Mouse (Mus musculus): ENCODE results near the gene Mtrr. TPM values are rescaled to one million over a fixed set of nuclear protein-coding genes. Genes with fewer than 3 reads are reported as not detected.

Gene Mtrr
- polyA plus RNA-seq (2021), result 17.2 TPM

GRCm38 (mm10) chr13:68581747-68582516, at the start of gene Mtrr, which contains the start of gene Fastkd3:
Mtrr (minus strand) TSS chr13:68582149.
Fastkd3 (plus strand) TSS chr13:68582234.
- ChIA-PET POLR2A (interaction anchor here (1.0 kb wide), 1 partner anchor 10 kb away, joined by 3 read pairs; no protein-coding TSS in a partner anchor), CTCF (no interaction called here)
- in situ Hi-C loops (cut with MboI; ENCODE audit: low pct_unique_long_range_greater_than_20kb), result loop anchor here (10.0 to 25.0 kb wide), 2 partner anchors 883 to 1670 kb away; partner anchors contain the start of gene Gm10767
- DNase-seq (ENCODE audit: low read depth, low spot score), result peak; percentile 84
- H3K27me3 ChIP-seq, result no peaks in the 10 kb centered on the region
- peak; percentile 97 for ATAC-seq
- no peak for TF ChIP-seq CTCF (IDR thresholded peaks at IDR 0.05)

- no peak for ATAC-seq
- POLR2A ChIA-PET, result no interaction called here
- in situ Hi-C loops (cut with MboI; ENCODE audit: low pct_unique_long_range_greater_than_20kb), result no loop called here
- CTCF ChIA-PET, result no interaction called here
- DNase-seq (ENCODE audit: low read depth, low spot score), result no peak
- H3K27me3 ChIP-seq, result peaks cover 9% of the 10 kb centered on the region
- TF ChIP-seq CTCF (IDR thresholded peaks at IDR 0.05), result no peak
Observed at GRCm38 (mm10) chr13:68627041-68627440, 45.1 kb upstream of the Mtrr start.

GRCm38 (mm10) chr13:68622792-68623191, 40.8 kb upstream of the Mtrr start:
- DNase-seq (ENCODE audit: low read depth, low spot score) (no peak), ATAC-seq (no peak)
- H3K27me3 ChIP-seq, result peaks cover 22% of the 10 kb centered on the region
- in situ Hi-C loops (cut with MboI; ENCODE audit: low pct_unique_long_range_greater_than_20kb), result loop anchor here (25.0 kb wide), 1 partner anchor 465 kb away; no protein-coding TSS in a partner anchor
- POLR2A ChIA-PET, result no interaction called here
- TF ChIP-seq CTCF (IDR thresholded peaks at IDR 0.05), result no peak
- CTCF ChIA-PET, result no interaction called here

- DNase-seq (ENCODE audit: low read depth, low spot score), result no peak
- CTCF ChIA-PET, result interaction anchor here (1.4 kb wide), 1 partner anchor 9 kb away, joined by 3 read pairs; no protein-coding TSS in a partner anchor
Observed at GRCm38 (mm10) chr13:68607652-68608405, 25.9 kb upstream of the Mtrr start.

GRCm38 (mm10) chr13:68605689-68606126, 23.8 kb upstream of the Mtrr start:
- POLR2A ChIA-PET, result no interaction called here
- H3K27me3 ChIP-seq, result no peaks in the 10 kb centered on the region
- DNase-seq (ENCODE audit: low read depth, low spot score), result no peak
- CTCF ChIA-PET, result no interaction called here
- TF ChIP-seq CTCF (IDR thresholded peaks at IDR 0.05), result no peak
- no peak for ATAC-seq
- in situ Hi-C loops (cut with MboI; ENCODE audit: low pct_unique_long_range_greater_than_20kb), result loop anchor here (10.0 to 25.0 kb wide), 3 partner anchors 399 to 1049 kb away; no protein-coding TSS in a partner anchor

More at GRCm38 (mm10) chr13:68607652-68608405, 25.9 kb upstream of the Mtrr start:
- peaks cover 6% of the 10 kb centered on the region for H3K27me3 ChIP-seq
- TF ChIP-seq CTCF (IDR thresholded peaks at IDR 0.05), result no peak
- POLR2A ChIA-PET, result no interaction called here
- in situ Hi-C loops (cut with MboI; ENCODE audit: low pct_unique_long_range_greater_than_20kb), result loop anchor here (10.0 to 25.0 kb wide), 3 partner anchors 397 to 1047 kb away; no protein-coding TSS in a partner anchor
- no peak for ATAC-seq

- in situ Hi-C loops (cut with MboI; ENCODE audit: low pct_unique_long_range_greater_than_20kb), result loop anchor here (10.0 to 25.0 kb wide), 3 partner anchors 402 to 1052 kb away; no protein-coding TSS in a partner anchor
- ChIA-PET CTCF (no interaction called here), POLR2A (interaction anchor here (0.6 kb wide), 1 partner anchor 469 kb away, joined by 3 read pairs; no protein-coding TSS in a partner anchor)
- no peak for TF ChIP-seq CTCF (IDR thresholded peaks at IDR 0.05)
- no peak for DNase-seq (ENCODE audit: low read depth, low spot score)
- ATAC-seq, result no peak
- H3K27me3 ChIP-seq, result no peaks in the 10 kb centered on the region
Observed at GRCm38 (mm10) chr13:68603085-68603484, 21.1 kb upstream of the Mtrr start.

GRCm38 (mm10) chr13:68601184-68601583, 19.2 kb upstream of the Mtrr start:
- no peaks in the 10 kb centered on the region for H3K27me3 ChIP-seq
- peak; percentile 82 for TF ChIP-seq CTCF (IDR thresholded peaks at IDR 0.05)
- ATAC-seq (peak; percentile 83), DNase-seq (ENCODE audit: low read depth, low spot score) (no peak)
- ChIA-PET POLR2A (no interaction called here), CTCF (interaction anchor here (1.0 to 1.2 kb wide), 3 partner anchors 8 to 485 kb away, joined by 3 read pairs; no protein-coding TSS in a partner anchor)
- in situ Hi-C loops (cut with MboI; ENCODE audit: low pct_unique_long_range_greater_than_20kb), result loop anchor here (10.0 to 25.0 kb wide), 3 partner anchors 404 to 1054 kb away; no protein-coding TSS in a partner anchor

- DNase-seq (ENCODE audit: low read depth, low spot score) (no peak), ATAC-seq (no peak)
- TF ChIP-seq CTCF (IDR thresholded peaks at IDR 0.05), result peak; percentile 32
- in situ Hi-C loops (cut with MboI; ENCODE audit: low pct_unique_long_range_greater_than_20kb), result loop anchor here (25.0 kb wide), 1 partner anchor 1687 kb away; the partner anchor contains the start of gene Gm10767
- CTCF ChIA-PET, result interaction anchor here (0.8 to 1.1 kb wide), 2 partner anchors 9 to 12 kb away, joined by 3 read pairs; no protein-coding TSS in a partner anchor
- POLR2A ChIA-PET, result no interaction called here
- no peaks in the 10 kb centered on the region for H3K27me3 ChIP-seq
Observed at GRCm38 (mm10) chr13:68598953-68599352, 17.0 kb upstream of the Mtrr start.

- CTCF ChIA-PET, result no interaction called here
- H3K27me3 ChIP-seq, result no peaks in the 10 kb centered on the region
- TF ChIP-seq CTCF (IDR thresholded peaks at IDR 0.05), result no peak
- POLR2A ChIA-PET, result no interaction called here
- ATAC-seq (no peak), DNase-seq (ENCODE audit: low read depth, low spot score) (no peak)
- in situ Hi-C loops (cut with MboI; ENCODE audit: low pct_unique_long_range_greater_than_20kb), result loop anchor here (25.0 kb wide), 1 partner anchor 1685 kb away; the partner anchor contains the start of gene Gm10767
Observed at GRCm38 (mm10) chr13:68597667-68598066, 15.7 kb upstream of the Mtrr start.

- no peaks in the 10 kb centered on the region for H3K27me3 ChIP-seq
- no peak for TF ChIP-seq CTCF (IDR thresholded peaks at IDR 0.05)
- DNase-seq (ENCODE audit: low read depth, low spot score) (no peak), ATAC-seq (no peak)
- POLR2A ChIA-PET, result no interaction called here
- CTCF ChIA-PET, result no interaction called here
- in situ Hi-C loops (cut with MboI; ENCODE audit: low pct_unique_long_range_greater_than_20kb), result loop anchor here (25.0 kb wide), 1 partner anchor 1685 kb away; the partner anchor contains the start of gene Gm10767
Observed at GRCm38 (mm10) chr13:68597199-68597598, 15.2 kb upstream of the Mtrr start, which contains the start of gene 1700001L19Rik. 1700001L19Rik (plus strand) TSS chr13:68597421.
